Mouse (Mus musculus): Measurements from ENCODE around the gene Ago4. TPM values are rescaled to one million over a fixed set of nuclear protein-coding genes. Genes with fewer than 3 reads are reported as not detected.

The Ago4 gene
- polyA plus RNA-seq, 2 experiments, result 2.8 to 3.3 TPM

DNA sequence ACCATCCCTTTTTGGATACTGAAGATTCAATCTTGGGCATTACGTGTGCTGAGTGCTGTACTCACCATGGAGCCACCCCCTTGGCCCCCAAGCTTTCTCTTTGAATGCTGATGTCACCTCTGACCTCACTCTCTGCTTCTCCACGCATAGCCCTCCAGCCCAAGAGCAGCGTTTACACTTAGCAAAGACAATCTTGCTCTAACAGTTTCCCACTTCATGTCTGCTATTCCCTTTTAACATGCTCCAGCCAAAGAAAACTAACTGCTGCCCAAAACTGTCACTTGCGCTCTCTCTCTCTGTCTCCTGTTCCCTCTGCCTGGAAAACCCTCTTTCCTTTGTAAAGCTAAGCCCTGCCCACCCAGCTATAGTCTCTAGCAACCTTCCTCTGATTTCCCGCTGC is 37.8 kb downstream of the Ago4 start:
- Histone ChIP-seq H3K4me1 (ENCODE audit: control insufficient read depth, insufficient read depth, low read length) (no peaks in the 10 kb centered on the region), H3K27ac (replicated peaks; ENCODE audit: low read depth, low read length) (no peak overlapping the region), H3K4me2 (replicated peaks; ENCODE audit: low read depth, low read length, severe bottlenecking) (no peak overlapping the region), H3K4me3 (replicated peaks; ENCODE audit: low read length) (no peak overlapping the region), H3K27me3 (ENCODE audit: control insufficient read depth, insufficient read depth, low read length) (no peaks in the 10 kb centered on the region), H3K9me3 (ENCODE audit: control insufficient read depth, low read length) (no peaks in the 10 kb centered on the region), H3K36me3 (ENCODE audit: control insufficient read depth, insufficient read depth, low read length) (peaks cover 15% of the 10 kb centered on the region; the same call in 1 of the 2 replicates), H3K9ac (ENCODE audit: low read depth, low read length, severe bottlenecking) (no peak overlapping the region)
- ATAC-seq (ENCODE audit: low FRiP score, low read depth) (no peak), DNase-seq (ENCODE audit: low spot score) (no peak)
- 68% methylated on average over 5 of the region's 5 CpGs for WGBS
- no peak for TF ChIP-seq POLR2A (IDR thresholded peaks at IDR 0.05; ENCODE audit: borderline replicate concordance, extremely low read depth, insufficient read depth, insufficient read length)

DNA sequence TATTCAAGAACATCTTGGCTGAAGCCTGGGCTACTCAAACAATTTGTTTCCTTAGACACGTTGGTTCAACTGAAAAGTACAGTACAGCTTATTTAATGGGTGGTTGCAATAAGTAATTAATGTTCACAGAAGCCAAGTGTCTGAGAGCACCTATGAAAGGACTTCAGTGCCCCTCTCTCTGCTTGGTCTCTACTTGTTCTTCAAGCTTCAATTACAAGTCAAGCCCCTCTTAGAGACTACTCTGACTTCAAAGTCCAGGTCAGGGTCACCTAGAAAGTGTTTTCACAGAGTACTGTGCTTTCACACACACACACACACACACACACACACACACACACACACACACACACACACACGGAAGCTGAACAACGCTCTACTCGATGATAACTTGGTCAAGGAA is 39.9 kb downstream of the Ago4 start:
- Histone ChIP-seq H3K27me3 (ENCODE audit: control insufficient read depth, insufficient read depth, low read length) (no peaks in the 10 kb centered on the region), H3K4me3 (replicated peaks; ENCODE audit: low read length) (no peak overlapping the region), H3K9ac (ENCODE audit: low read depth, low read length, severe bottlenecking) (no peak overlapping the region), H3K9me3 (ENCODE audit: control insufficient read depth, low read length) (no peaks in the 10 kb centered on the region), H3K4me2 (replicated peaks; ENCODE audit: low read depth, low read length, severe bottlenecking) (no peak overlapping the region), H3K36me3 (ENCODE audit: control insufficient read depth, insufficient read depth, low read length) (peaks cover 15% of the 10 kb centered on the region; the same call in 1 of the 2 replicates), H3K4me1 (ENCODE audit: control insufficient read depth, insufficient read depth, low read length) (no peaks in the 10 kb centered on the region), H3K27ac (replicated peaks; ENCODE audit: low read depth, low read length) (no peak overlapping the region)
- no peak for TF ChIP-seq POLR2A (IDR thresholded peaks at IDR 0.05; ENCODE audit: borderline replicate concordance, extremely low read depth, insufficient read depth, insufficient read length)
- 87% methylated on average over 4 of the region's 4 CpGs for WGBS
- DNase-seq (ENCODE audit: low spot score), result no peak
- no peak for ATAC-seq (ENCODE audit: low FRiP score, low read depth)

DNA sequence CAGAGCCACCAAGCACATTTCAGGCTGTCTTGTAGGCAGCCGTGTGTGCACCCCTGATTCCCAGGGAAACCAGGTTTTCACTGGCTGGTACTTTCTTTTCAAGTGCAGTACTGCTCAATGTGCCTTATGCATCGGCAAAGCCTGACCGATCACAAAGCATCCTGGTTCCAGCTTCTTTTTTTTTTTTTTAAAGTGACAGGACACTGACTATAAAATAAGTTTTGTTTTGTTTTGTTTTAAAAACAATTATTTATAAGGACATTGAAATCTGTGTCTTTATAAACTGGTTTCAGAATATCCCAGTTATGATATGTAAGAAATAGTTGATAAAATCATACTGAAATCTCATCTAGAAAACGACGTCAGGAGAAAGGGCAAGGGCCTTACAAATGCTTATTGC is 41.3 kb downstream of the Ago4 start:
- H3K27me3 ChIP-seq (ENCODE audit: control insufficient read depth, insufficient read depth, low read length), result no peaks in the 10 kb centered on the region
- no peak for TF ChIP-seq POLR2A (IDR thresholded peaks at IDR 0.05; ENCODE audit: borderline replicate concordance, extremely low read depth, insufficient read depth, insufficient read length)
- H3K4me1 ChIP-seq (ENCODE audit: control insufficient read depth, insufficient read depth, low read length), result no peaks in the 10 kb centered on the region
- H3K27ac ChIP-seq (replicated peaks; ENCODE audit: low read depth, low read length), result no peak overlapping the region
- H3K9ac ChIP-seq (ENCODE audit: low read depth, low read length, severe bottlenecking), result no peak overlapping the region
- DNase-seq (ENCODE audit: low spot score) (no peak), ATAC-seq (ENCODE audit: low FRiP score, low read depth) (no peak)
- H3K4me3 ChIP-seq (replicated peaks; ENCODE audit: low read length), result no peak overlapping the region
- H3K9me3 ChIP-seq (ENCODE audit: control insufficient read depth, low read length), result no peaks in the 10 kb centered on the region
- peaks cover 14% of the 10 kb centered on the region; the same call in 1 of the 2 replicates for H3K36me3 ChIP-seq (ENCODE audit: control insufficient read depth, insufficient read depth, low read length)
- WGBS, result 67% methylated on average over 5 of the region's 5 CpGs
- no peak overlapping the region for H3K4me2 ChIP-seq (replicated peaks; ENCODE audit: low read depth, low read length, severe bottlenecking)

DNA sequence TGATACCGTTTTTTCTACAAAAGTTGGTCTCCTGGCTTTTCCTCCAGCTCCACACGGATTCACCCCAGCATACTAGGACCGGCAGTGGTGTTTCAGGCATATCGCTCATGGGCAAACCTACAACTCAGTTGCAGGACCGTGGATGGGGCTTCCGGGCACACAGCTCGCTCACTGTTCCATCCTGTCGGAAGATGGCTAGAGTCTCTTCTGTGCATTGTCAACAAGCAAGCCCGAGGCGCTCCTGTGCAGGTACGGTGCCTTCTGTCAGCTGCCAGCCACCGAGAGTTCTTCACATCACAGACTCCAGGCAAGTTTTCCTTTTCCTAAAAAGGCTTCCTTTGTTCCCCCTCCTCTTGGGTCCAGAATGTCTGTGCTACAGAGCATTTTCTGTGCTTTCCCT is 42.5 kb downstream of the Ago4 start:
- H3K4me3 ChIP-seq (replicated peaks; ENCODE audit: low read length), result no peak overlapping the region
- TF ChIP-seq POLR2A (IDR thresholded peaks at IDR 0.05; ENCODE audit: borderline replicate concordance, extremely low read depth, insufficient read depth, insufficient read length), result no peak
- H3K4me2 ChIP-seq (replicated peaks; ENCODE audit: low read depth, low read length, severe bottlenecking), result no peak overlapping the region
- 75% methylated on average over 12 of the region's 12 CpGs for WGBS
- no peaks in the 10 kb centered on the region for H3K27me3 ChIP-seq (ENCODE audit: control insufficient read depth, insufficient read depth, low read length)
- peaks cover 10% of the 10 kb centered on the region; the same call in 1 of the 2 replicates for H3K36me3 ChIP-seq (ENCODE audit: control insufficient read depth, insufficient read depth, low read length)
- no peak for DNase-seq (ENCODE audit: low spot score)
- ATAC-seq (ENCODE audit: low FRiP score, low read depth), result no peak
- no peaks in the 10 kb centered on the region for H3K4me1 ChIP-seq (ENCODE audit: control insufficient read depth, insufficient read depth, low read length)
- H3K27ac ChIP-seq (replicated peaks; ENCODE audit: low read depth, low read length), result no peak overlapping the region
- H3K9ac ChIP-seq (ENCODE audit: low read depth, low read length, severe bottlenecking), result no peak overlapping the region
- H3K9me3 ChIP-seq (ENCODE audit: control insufficient read depth, low read length), result no peaks in the 10 kb centered on the region

DNA sequence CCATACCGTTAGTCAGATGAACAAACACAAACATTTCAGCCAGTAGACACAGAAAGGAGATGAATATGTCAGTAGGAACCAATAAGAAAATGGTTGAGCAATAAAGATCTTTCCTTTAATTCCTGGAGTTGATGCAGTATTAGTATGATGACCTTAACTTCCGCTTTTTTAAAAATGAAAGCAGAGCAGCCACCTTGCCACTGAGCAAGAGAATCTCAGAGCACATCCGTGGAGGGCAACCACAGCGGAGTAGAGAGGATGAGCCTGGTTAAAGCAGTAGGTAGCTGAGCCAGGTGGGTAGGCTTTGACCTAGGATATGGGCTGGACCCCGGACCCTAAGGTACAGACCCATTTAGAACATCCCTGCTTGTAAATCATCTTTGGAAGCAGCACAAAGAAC is 43.5 kb downstream of the Ago4 start:
- H3K36me3 ChIP-seq (ENCODE audit: control insufficient read depth, insufficient read depth, low read length), result peaks cover 10% of the 10 kb centered on the region; the same call in 1 of the 2 replicates
- no peaks in the 10 kb centered on the region for H3K9me3 ChIP-seq (ENCODE audit: control insufficient read depth, low read length)
- 84% methylated on average over 5 of the region's 5 CpGs for WGBS
- H3K9ac ChIP-seq (ENCODE audit: low read depth, low read length, severe bottlenecking), result no peak overlapping the region
- H3K27me3 ChIP-seq (ENCODE audit: control insufficient read depth, insufficient read depth, low read length), result no peaks in the 10 kb centered on the region
- ATAC-seq (ENCODE audit: low FRiP score, low read depth) (no peak), DNase-seq (ENCODE audit: low spot score) (no peak)
- no peaks in the 10 kb centered on the region for H3K4me1 ChIP-seq (ENCODE audit: control insufficient read depth, insufficient read depth, low read length)
- no peak for TF ChIP-seq POLR2A (IDR thresholded peaks at IDR 0.05; ENCODE audit: borderline replicate concordance, extremely low read depth, insufficient read depth, insufficient read length)
- H3K4me3 ChIP-seq (replicated peaks; ENCODE audit: low read length), result no peak overlapping the region
- no peak overlapping the region for H3K4me2 ChIP-seq (replicated peaks; ENCODE audit: low read depth, low read length, severe bottlenecking)
- H3K27ac ChIP-seq (replicated peaks; ENCODE audit: low read depth, low read length), result no peak overlapping the region

DNA sequence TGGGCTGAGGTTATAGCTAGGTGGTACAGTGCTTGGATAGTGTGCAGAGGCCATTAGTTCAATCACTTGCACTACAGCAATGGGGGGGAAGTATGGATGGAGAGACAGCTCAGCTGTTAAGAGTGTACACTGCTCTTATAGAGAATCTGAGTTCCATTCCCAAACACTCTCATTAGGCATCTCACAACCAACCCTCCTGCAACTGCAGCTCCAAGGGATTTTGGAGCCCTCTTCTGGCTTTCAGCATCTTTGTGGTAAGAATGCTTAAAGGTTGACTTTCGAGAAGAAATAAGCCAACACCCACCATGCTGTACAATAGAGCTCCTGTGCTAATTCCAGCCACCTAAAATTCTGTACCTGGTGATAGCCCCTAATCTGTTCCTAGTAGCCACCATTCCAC is 47.1 kb downstream of the Ago4 start:
- Histone ChIP-seq H3K9me3 (ENCODE audit: control insufficient read depth, low read length) (no peaks in the 10 kb centered on the region), H3K27me3 (ENCODE audit: control insufficient read depth, insufficient read depth, low read length) (no peaks in the 10 kb centered on the region), H3K4me3 (replicated peaks; ENCODE audit: low read length) (no peak overlapping the region), H3K4me2 (replicated peaks; ENCODE audit: low read depth, low read length, severe bottlenecking) (no peak overlapping the region), H3K36me3 (ENCODE audit: control insufficient read depth, insufficient read depth, low read length) (no peaks in the 10 kb centered on the region), H3K4me1 (ENCODE audit: control insufficient read depth, insufficient read depth, low read length) (no peaks in the 10 kb centered on the region), H3K27ac (replicated peaks; ENCODE audit: low read depth, low read length) (no peak overlapping the region), H3K9ac (ENCODE audit: low read depth, low read length, severe bottlenecking) (no peak overlapping the region)
- WGBS, result 84% methylated on average over 1 of the region's 1 CpGs
- no peak for TF ChIP-seq POLR2A (IDR thresholded peaks at IDR 0.05; ENCODE audit: borderline replicate concordance, extremely low read depth, insufficient read depth, insufficient read length)
- no peak for ATAC-seq (ENCODE audit: low FRiP score, low read depth)
- no peak for DNase-seq (ENCODE audit: low spot score)
